In the genomic region with DNA sequence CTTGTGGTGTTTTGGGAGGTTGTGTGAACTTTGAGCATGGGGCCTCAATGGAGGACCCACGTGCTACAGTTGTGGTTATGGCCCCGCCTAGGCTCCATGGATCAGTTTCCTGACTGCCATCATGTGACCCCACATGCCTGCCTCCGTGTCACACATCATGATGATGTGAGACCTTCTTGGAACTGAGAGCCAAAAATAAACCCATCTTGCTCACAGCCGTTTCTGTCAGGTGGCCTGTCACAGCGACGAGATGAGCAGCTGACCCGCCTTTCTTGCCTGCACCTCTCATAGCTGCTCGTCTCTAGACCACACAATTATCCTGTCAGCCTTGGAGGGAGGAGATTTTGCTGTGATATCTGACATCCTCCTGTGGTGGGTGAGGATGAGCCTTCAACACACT, we compare ENCODE assay signal across 16 mouse cellular contexts.
DNase-seq lines count a peak whose midpoint lies in the region; ATAC-seq and TF ChIP-seq lines count a peak whose summit lies in the region.
"Had no signal": no experiment of that assay in that cellular context is flagged by ENCODE, and none has a peak within 500 bp of the region (broad histone marks: within the 10 kb centered on the region; RNA-seq: fewer than 3 reads in every experiment).

No protein-coding gene starts in this region.

- H3K79me2 ChIP-seq in myocyte (ENCODE audit: control insufficient read depth, insufficient read depth), result no peaks in the 10 kb centered on the region

- H3ac ChIP-seq in myocyte (ENCODE audit: control insufficient read depth, insufficient read length), result no peak overlapping the region

- TF ChIP-seq CTCF in liver, postnatal 0 days (IDR thresholded peaks at IDR 0.05; ENCODE audit: low read depth), result no peak

- 61% methylated on average over 8 of the region's 8 CpGs for WGBS in embryonic facial prominence, embryonic 14.5 days
- WGBS in embryonic facial prominence, embryonic 10.5 days, result 82% methylated on average over 8 of the region's 8 CpGs
- 36% methylated on average over 8 of the region's 8 CpGs for WGBS in liver, embryonic 12.5 days (ENCODE audit: insufficient replicate concordance)
- 43% methylated on average over 8 of the region's 8 CpGs for WGBS in liver, postnatal 0 days (ENCODE audit: insufficient replicate concordance)

- no peak for TF ChIP-seq POLR2A in myocyte (IDR thresholded peaks at IDR 0.05; ENCODE audit: insufficient read length, low read depth)

- DNase-seq in embryonic facial prominence, embryonic 14.5 days (ENCODE audit: low spot score), result peak; percentile 17
- no peak for DNase-seq in embryonic facial prominence, embryonic 10.5 days (ENCODE audit: low spot score)
- DNase-seq in liver, postnatal 0 days, result no peak
- peak; percentile 54 for DNase-seq in thymus, postnatal 4 days
- no peak for DNase-seq in urinary bladder, postnatal 36 days (ENCODE audit: low spot score in 2 of 2)
- no peak for DNase-seq in gastrocnemius, postnatal 14 days
- DNase-seq: adrenal gland, postnatal 36 days; cerebellum, adult 11 months; embryo, embryonic 11 days; gastrocnemius, postnatal 36 days had no signal

- intact Hi-C loops in gastrocnemius, postnatal 14 days (cut with DNase I; ENCODE audit: low total_unique reads), result no loop called here

- no peaks in the 10 kb centered on the region for H3K36me3 ChIP-seq in embryonic facial prominence, embryonic 14.5 days (ENCODE audit: control insufficient read depth, insufficient read depth, low read length)
- no peaks in the 10 kb centered on the region for H3K36me3 ChIP-seq in embryonic facial prominence, embryonic 10.5 days (replicated peaks)
- no peaks in the 10 kb centered on the region for H3K36me3 ChIP-seq in liver, embryonic 12.5 days
- no peaks in the 10 kb centered on the region for H3K36me3 ChIP-seq in liver, postnatal 0 days (replicated peaks; ENCODE audit: insufficient read depth, low read length)
- H3K36me3 ChIP-seq in myocyte (ENCODE audit: control insufficient read depth, insufficient read depth), result no peaks in the 10 kb centered on the region
- H3K36me3 ChIP-seq: kidney, embryonic 15.5 days; midbrain, embryonic 15.5 days had no signal

- H3K9ac ChIP-seq in embryonic facial prominence, embryonic 14.5 days (ENCODE audit: low read depth, low read length), result no peak overlapping the region
- no peak overlapping the region for H3K9ac ChIP-seq in liver, embryonic 12.5 days
- H3K9ac ChIP-seq in liver, postnatal 0 days (replicated peaks), result no peak overlapping the region
- H3K9ac ChIP-seq: kidney, embryonic 15.5 days; midbrain, embryonic 15.5 days had no signal

- no peaks in the 10 kb centered on the region for H3K4me1 ChIP-seq in embryonic facial prominence, embryonic 14.5 days (ENCODE audit: control insufficient read depth, insufficient read depth, low read length)
- H3K4me1 ChIP-seq in embryonic facial prominence, embryonic 10.5 days, result no peaks in the 10 kb centered on the region
- H3K4me1 ChIP-seq in liver, embryonic 12.5 days, result peaks cover 49% of the 10 kb centered on the region
- H3K4me1 ChIP-seq in liver, postnatal 0 days (ENCODE audit: insufficient read depth), result peaks cover 8% of the 10 kb centered on the region
- H3K4me1 ChIP-seq: kidney, embryonic 15.5 days; midbrain, embryonic 15.5 days had no signal

- H3K27me3 ChIP-seq in embryonic facial prominence, embryonic 14.5 days (replicated peaks; ENCODE audit: control insufficient read depth, insufficient read depth, low read length), result no peaks in the 10 kb centered on the region
- no peaks in the 10 kb centered on the region for H3K27me3 ChIP-seq in embryonic facial prominence, embryonic 10.5 days (replicated peaks; ENCODE audit: low read depth, poor library complexity, severe bottlenecking)
- peaks cover 20% of the 10 kb centered on the region for H3K27me3 ChIP-seq in liver, embryonic 12.5 days (replicated peaks)
- H3K27me3 ChIP-seq in liver, postnatal 0 days (ENCODE audit: insufficient read depth, low read length), result no peaks in the 10 kb centered on the region; the same call in 1 of the 2 replicates
- H3K27me3 ChIP-seq in myocyte (ENCODE audit: control insufficient read depth, insufficient read depth, insufficient read length), result peaks cover 8% of the 10 kb centered on the region
- H3K27me3 ChIP-seq: kidney, embryonic 15.5 days; midbrain, embryonic 15.5 days had no signal

- H3K9me3 ChIP-seq in embryonic facial prominence, embryonic 14.5 days (ENCODE audit: control insufficient read depth, low read length), result peaks cover 7% of the 10 kb centered on the region; the same call in 1 of the 2 replicates
- H3K9me3 ChIP-seq in embryonic facial prominence, embryonic 10.5 days, result no peaks in the 10 kb centered on the region
- H3K9me3 ChIP-seq in liver, embryonic 12.5 days (replicated peaks), result no peaks in the 10 kb centered on the region
- no peaks in the 10 kb centered on the region for H3K9me3 ChIP-seq in liver, postnatal 0 days (ENCODE audit: low read length)
- H3K9me3 ChIP-seq: kidney, embryonic 15.5 days; midbrain, embryonic 15.5 days had no signal

- no peak overlapping the region for H3K27ac ChIP-seq in embryonic facial prominence, embryonic 14.5 days (replicated peaks; ENCODE audit: low read depth, low read length)
- H3K27ac ChIP-seq in embryonic facial prominence, embryonic 10.5 days (replicated peaks), result no peak overlapping the region
- H3K27ac ChIP-seq in liver, embryonic 12.5 days, result 0 out of 2 replicates have a peak overlapping the region, but pooled peaks have one; percentile 7
- no peak overlapping the region for H3K27ac ChIP-seq in liver, postnatal 0 days (ENCODE audit: low read depth)
- H3K27ac ChIP-seq: kidney, embryonic 15.5 days; layer of hippocampus, adult 2 months; midbrain, embryonic 15.5 days had no signal

- no peak overlapping the region for H3K4me3 ChIP-seq in embryonic facial prominence, embryonic 14.5 days (ENCODE audit: low read depth, low read length)
- no peak overlapping the region for H3K4me3 ChIP-seq in embryonic facial prominence, embryonic 10.5 days
- H3K4me3 ChIP-seq in liver, embryonic 12.5 days, result no peak overlapping the region
- no peak overlapping the region for H3K4me3 ChIP-seq in liver, postnatal 0 days (ENCODE audit: low read depth, low read length)
- no peak overlapping the region for H3K4me3 ChIP-seq in myocyte
- H3K4me3 ChIP-seq: erythroblast, embryonic 14.5 days; kidney, embryonic 15.5 days; layer of hippocampus, adult 2 months; midbrain, embryonic 15.5 days had no signal

- no peak for TF ChIP-seq EP300 in liver, postnatal 0 days (IDR thresholded peaks at IDR 0.05; ENCODE audit: low read depth)

- peak; percentile 27; the same call in 1 of the 2 replicates for ATAC-seq in embryonic facial prominence, embryonic 14.5 days (ENCODE audit: low read depth)
- ATAC-seq in liver, embryonic 12.5 days, result no peak
- no peak for ATAC-seq in liver, postnatal 0 days
- ATAC-seq: midbrain, embryonic 15.5 days had no signal

- H3K4me2 ChIP-seq in embryonic facial prominence, embryonic 14.5 days (ENCODE audit: low read depth, low read length), result no peak overlapping the region
- H3K4me2 ChIP-seq in liver, embryonic 12.5 days, result no peak overlapping the region
- H3K4me2 ChIP-seq in liver, postnatal 0 days (ENCODE audit: low read depth, low read length), result no peak overlapping the region
- peak overlapping the region; percentile 48 for H3K4me2 ChIP-seq in myocyte (ENCODE audit: low read depth)
- H3K4me2 ChIP-seq: kidney, embryonic 15.5 days; midbrain, embryonic 15.5 days had no signal

TF ChIP-seq in myocyte, 11 proteins besides CTCF, POLR2A, EP300 and RAD21:
- TF ChIP-seq TCF12 (IDR thresholded peaks at IDR 0.05; ENCODE audit: insufficient read depth, poor library complexity, severe bottlenecking) (peak; percentile 46), MYOG (IDR thresholded peaks at IDR 0.05; ENCODE audit: control insufficient read depth in 1 of 3, insufficient read depth in 1 of 3, insufficient read length in 2 of 3, low read depth in 2 of 3) (peak in 2 of 3 experiments; percentile 31 to 73), CEBPB (IDR thresholded peaks at IDR 0.05; ENCODE audit: insufficient read depth, poor library complexity, severe bottlenecking) (no peak), TCF3 (IDR thresholded peaks at IDR 0.05; ENCODE audit: insufficient read length, low read depth) (no peak), MYOD1 (IDR thresholded peaks at IDR 0.05; ENCODE audit: control insufficient read depth in 1 of 3, insufficient read length in 2 of 3, low read depth in 2 of 3) (peak; percentile 7 to 93 (median 82)), SRF (IDR thresholded peaks at IDR 0.05; ENCODE audit: control insufficient read depth, insufficient read length, low read depth) (no peak), USF1 (IDR thresholded peaks at IDR 0.05; ENCODE audit: low read depth) (peak; percentile 71)

Comparison
In these comparisons a context has a peak if more than half of its experiments do, and no peak if none do; other contexts are left out.
1. DNase-seq: peak in embryonic facial prominence, embryonic 14.5 days (single experiment) and thymus, postnatal 4 days (single experiment); none in embryonic facial prominence, embryonic 10.5 days (single experiment), liver, postnatal 0 days (single experiment), urinary bladder, postnatal 36 days (0 of 2) and gastrocnemius, postnatal 14 days (single experiment).